Mouse (Mus musculus): ENCODE results near the gene Polr1b. TPM values are rescaled to one million over a fixed set of nuclear protein-coding genes. Genes with fewer than 3 reads are reported as not detected.
A peak's percentile ranks its signal among the peaks of the same experiment; 100 is the strongest.

The Polr1b gene
- polyA plus RNA-seq (2014; fragmentation: Nextera tagmentation; extraction: Ambion mirVana) = 22.4 and 26.8 TPM in 2 replicates

GRCm38 (mm10) chr2:129100784-129101310, at the start of gene Polr1b:
Polr1b (plus strand) TSS chr2:129100995.
- Histone ChIP-seq H3K36me3 (ENCODE audit: control insufficient read depth, insufficient read depth, low read length) (peaks cover 29% of the 10 kb centered on the region), H3K27me3 (ENCODE audit: control insufficient read depth, insufficient read depth, low read length) (no peaks in the 10 kb centered on the region), H3K4me2 (replicated peaks; ENCODE audit: low read depth, low read length) (peak within 1 kb of the TSS; percentile 68), H3K4me3 (ENCODE audit: low read depth, low read length) (peak within 1 kb of the TSS; percentile 66), H3K4me1 (ENCODE audit: control insufficient read depth, insufficient read depth, low read length) (no peaks in the 10 kb centered on the region), H3K9ac (replicated peaks; ENCODE audit: low read depth, low read length) (peak within 1 kb of the TSS; percentile 73), H3K27ac (ENCODE audit: low read length) (no peak within 1 kb of the TSS), H3K9me3 (ENCODE audit: control insufficient read depth, low read depth, low read length) (no peaks in the 10 kb centered on the region)
- WGBS = under 1% methylated on average over 35 of the region's 35 CpGs
- peak; percentile 99 for ATAC-seq (ENCODE audit: insufficient number of reproducible peaks, insufficient read depth, low FRiP score, low read depth)

- WGBS = 52% methylated on average over 4 of the region's 4 CpGs
- no peak overlapping the region for H3K4me3 ChIP-seq (ENCODE audit: low read depth, low read length)
- no peak overlapping the region for H3K27ac ChIP-seq (ENCODE audit: low read length)
- H3K36me3 ChIP-seq (ENCODE audit: control insufficient read depth, insufficient read depth, low read length) = no peaks in the 10 kb centered on the region
- H3K9ac ChIP-seq (replicated peaks; ENCODE audit: low read depth, low read length) = no peak overlapping the region
- no peaks in the 10 kb centered on the region for H3K27me3 ChIP-seq (ENCODE audit: control insufficient read depth, insufficient read depth, low read length)
- ATAC-seq (ENCODE audit: insufficient number of reproducible peaks, insufficient read depth, low FRiP score, low read depth) = no peak
- no peak overlapping the region for H3K4me2 ChIP-seq (replicated peaks; ENCODE audit: low read depth, low read length)
- H3K9me3 ChIP-seq (ENCODE audit: control insufficient read depth, low read depth, low read length) = peaks cover 6% of the 10 kb centered on the region; the same call in 1 of the 2 replicates
- no peaks in the 10 kb centered on the region for H3K4me1 ChIP-seq (ENCODE audit: control insufficient read depth, insufficient read depth, low read length)
Observed at GRCm38 (mm10) chr2:129052451-129052983, 48.3 kb upstream of the Polr1b start.

- H3K4me3 ChIP-seq (ENCODE audit: low read depth, low read length) = no peak overlapping the region
- H3K4me2 ChIP-seq (replicated peaks; ENCODE audit: low read depth, low read length) = no peak overlapping the region
Observed at GRCm38 (mm10) chr2:129055741-129056140, 45.1 kb upstream of the Polr1b start.

GRCm38 (mm10) chr2:129056597-129056996, 44.2 kb upstream of the Polr1b start:
- WGBS = 52% methylated on average over 9 of the region's 9 CpGs
- Histone ChIP-seq H3K27ac (ENCODE audit: low read length) (no peak overlapping the region), H3K9me3 (ENCODE audit: control insufficient read depth, low read depth, low read length) (peaks cover 15% of the 10 kb centered on the region; the same call in 1 of the 2 replicates), H3K4me2 (replicated peaks; ENCODE audit: low read depth, low read length) (no peak overlapping the region), H3K27me3 (ENCODE audit: control insufficient read depth, insufficient read depth, low read length) (no peaks in the 10 kb centered on the region), H3K36me3 (ENCODE audit: control insufficient read depth, insufficient read depth, low read length) (no peaks in the 10 kb centered on the region), H3K4me1 (ENCODE audit: control insufficient read depth, insufficient read depth, low read length) (no peaks in the 10 kb centered on the region), H3K4me3 (ENCODE audit: low read depth, low read length) (no peak overlapping the region), H3K9ac (replicated peaks; ENCODE audit: low read depth, low read length) (no peak overlapping the region)
- ATAC-seq (ENCODE audit: insufficient number of reproducible peaks, insufficient read depth, low FRiP score, low read depth) = no peak

More at GRCm38 (mm10) chr2:129055741-129056140, 45.1 kb upstream of the Polr1b start:
- ATAC-seq (ENCODE audit: insufficient number of reproducible peaks, insufficient read depth, low FRiP score, low read depth) = no peak
- H3K9me3 ChIP-seq (ENCODE audit: control insufficient read depth, low read depth, low read length) = peaks cover 15% of the 10 kb centered on the region; the same call in 1 of the 2 replicates
- H3K9ac ChIP-seq (replicated peaks; ENCODE audit: low read depth, low read length) = no peak overlapping the region
- no peak overlapping the region for H3K27ac ChIP-seq (ENCODE audit: low read length)
- H3K36me3 ChIP-seq (ENCODE audit: control insufficient read depth, insufficient read depth, low read length) = no peaks in the 10 kb centered on the region
- no peaks in the 10 kb centered on the region for H3K27me3 ChIP-seq (ENCODE audit: control insufficient read depth, insufficient read depth, low read length)
- H3K4me1 ChIP-seq (ENCODE audit: control insufficient read depth, insufficient read depth, low read length) = no peaks in the 10 kb centered on the region
- WGBS = 78% methylated on average over 6 of the region's 6 CpGs

GRCm38 (mm10) chr2:129057256-129057655, 43.5 kb upstream of the Polr1b start:
- Histone ChIP-seq H3K36me3 (ENCODE audit: control insufficient read depth, insufficient read depth, low read length) (no peaks in the 10 kb centered on the region), H3K27ac (ENCODE audit: low read length) (no peak overlapping the region), H3K9me3 (ENCODE audit: control insufficient read depth, low read depth, low read length) (peaks cover 15% of the 10 kb centered on the region; the same call in 1 of the 2 replicates), H3K4me2 (replicated peaks; ENCODE audit: low read depth, low read length) (no peak overlapping the region), H3K4me3 (ENCODE audit: low read depth, low read length) (no peak overlapping the region), H3K27me3 (ENCODE audit: control insufficient read depth, insufficient read depth, low read length) (no peaks in the 10 kb centered on the region), H3K9ac (replicated peaks; ENCODE audit: low read depth, low read length) (no peak overlapping the region), H3K4me1 (ENCODE audit: control insufficient read depth, insufficient read depth, low read length) (no peaks in the 10 kb centered on the region)
- 95% methylated on average over 8 of the region's 8 CpGs for WGBS
- no peak for ATAC-seq (ENCODE audit: insufficient number of reproducible peaks, insufficient read depth, low FRiP score, low read depth)

- Histone ChIP-seq H3K9me3 (ENCODE audit: control insufficient read depth, low read depth, low read length) (peaks cover 15% of the 10 kb centered on the region; the same call in 1 of the 2 replicates), H3K4me1 (ENCODE audit: control insufficient read depth, insufficient read depth, low read length) (no peaks in the 10 kb centered on the region), H3K27ac (ENCODE audit: low read length) (no peak overlapping the region), H3K4me2 (replicated peaks; ENCODE audit: low read depth, low read length) (no peak overlapping the region), H3K4me3 (ENCODE audit: low read depth, low read length) (no peak overlapping the region), H3K36me3 (ENCODE audit: control insufficient read depth, insufficient read depth, low read length) (no peaks in the 10 kb centered on the region), H3K9ac (replicated peaks; ENCODE audit: low read depth, low read length) (no peak overlapping the region), H3K27me3 (ENCODE audit: control insufficient read depth, insufficient read depth, low read length) (no peaks in the 10 kb centered on the region)
- WGBS = 87% methylated on average over 6 of the region's 6 CpGs
- no peak for ATAC-seq (ENCODE audit: insufficient number of reproducible peaks, insufficient read depth, low FRiP score, low read depth)
Observed at GRCm38 (mm10) chr2:129057920-129058361, 42.9 kb upstream of the Polr1b start.

- Histone ChIP-seq H3K9me3 (ENCODE audit: control insufficient read depth, low read depth, low read length) (peaks cover 11% of the 10 kb centered on the region; the same call in 1 of the 2 replicates), H3K4me2 (replicated peaks; ENCODE audit: low read depth, low read length) (no peak overlapping the region), H3K4me3 (ENCODE audit: low read depth, low read length) (no peak overlapping the region), H3K36me3 (ENCODE audit: control insufficient read depth, insufficient read depth, low read length) (no peaks in the 10 kb centered on the region), H3K4me1 (ENCODE audit: control insufficient read depth, insufficient read depth, low read length) (peaks cover 2% of the 10 kb centered on the region; the same call in 1 of the 2 replicates), H3K27ac (ENCODE audit: low read length) (no peak overlapping the region), H3K9ac (replicated peaks; ENCODE audit: low read depth, low read length) (no peak overlapping the region), H3K27me3 (ENCODE audit: control insufficient read depth, insufficient read depth, low read length) (no peaks in the 10 kb centered on the region)
- 65% methylated on average over 10 of the region's 10 CpGs for WGBS
- ATAC-seq (ENCODE audit: insufficient number of reproducible peaks, insufficient read depth, low FRiP score, low read depth) = no peak
Observed at GRCm38 (mm10) chr2:129061456-129062059, 39.2 kb upstream of the Polr1b start.

- Histone ChIP-seq H3K36me3 (ENCODE audit: control insufficient read depth, insufficient read depth, low read length) (no peaks in the 10 kb centered on the region; the same call in none of the 2 replicates), H3K4me3 (ENCODE audit: low read depth, low read length) (peak within 1 kb of the TSS; percentile 80), H3K9me3 (ENCODE audit: control insufficient read depth, low read depth, low read length) (no peaks in the 10 kb centered on the region), H3K27ac (ENCODE audit: low read length) (peak within 1 kb of the TSS; percentile 56; the same call in 1 of the 2 replicates), H3K9ac (replicated peaks; ENCODE audit: low read depth, low read length) (peak within 1 kb of the TSS; percentile 66), H3K4me2 (replicated peaks; ENCODE audit: low read depth, low read length) (peak within 1 kb of the TSS; percentile 68), H3K27me3 (ENCODE audit: control insufficient read depth, insufficient read depth, low read length) (no peaks in the 10 kb centered on the region), H3K4me1 (ENCODE audit: control insufficient read depth, insufficient read depth, low read length) (peaks cover 12% of the 10 kb centered on the region)
- 3% methylated on average over 62 of the region's 62 CpGs for WGBS
- ATAC-seq (ENCODE audit: insufficient number of reproducible peaks, insufficient read depth, low FRiP score, low read depth) = peak; percentile 88
Observed at GRCm38 (mm10) chr2:129065437-129066282, 35.1 kb upstream of the Polr1b start, which contains the start of gene Ttl. Ttl (plus strand) TSS chr2:129065942.
